Mouse (Mus musculus): Measurements from ENCODE around the gene Rbfox1.
A peak's percentile ranks its signal among the peaks of the same experiment; 100 is the strongest.

Gene Rbfox1

GRCm38 (mm10) chr16:7265715-7266114 is 1380.6 kb downstream of the Rbfox1 start:
- peak; percentile 3 for DNase-seq (ENCODE audit: extremely low read depth, insufficient read length, low spot score)

GRCm38 (mm10) chr16:7275501-7275900 is 1390.3 kb downstream of the Rbfox1 start:
- no peak for DNase-seq (ENCODE audit: extremely low read depth, insufficient read length, low spot score)

- DNase-seq (ENCODE audit: extremely low read depth, insufficient read length, low spot score) = no peak
Measured at GRCm38 (mm10) chr16:7275901-7276300, 1390.7 kb downstream of the Rbfox1 start.

GRCm38 (mm10) chr16:7279544-7279943 is 1394.4 kb downstream of the Rbfox1 start:
- DNase-seq (ENCODE audit: extremely low read depth, insufficient read length, low spot score) = no peak

- no peak for DNase-seq (ENCODE audit: extremely low read depth, insufficient read length, low spot score)
Measured at GRCm38 (mm10) chr16:7282257-7282656, 1397.1 kb downstream of the Rbfox1 start.

- DNase-seq (ENCODE audit: extremely low read depth, insufficient read length, low spot score) = no peak
Measured at GRCm38 (mm10) chr16:7292985-7293805, 1408.0 kb downstream of the Rbfox1 start.

- no peak for DNase-seq (ENCODE audit: extremely low read depth, insufficient read length, low spot score)
Measured at GRCm38 (mm10) chr16:7302416-7302815, 1417.3 kb downstream of the Rbfox1 start.

GRCm38 (mm10) chr16:7329196-7329595 is 1444.0 kb downstream of the Rbfox1 start:
- no peak for DNase-seq (ENCODE audit: extremely low read depth, insufficient read length, low spot score)

GRCm38 (mm10) chr16:7341186-7341585 is 1456.0 kb downstream of the Rbfox1 start:
- DNase-seq (ENCODE audit: extremely low read depth, insufficient read length, low spot score) = no peak

GRCm38 (mm10) chr16:7345298-7345697 is 1460.1 kb downstream of the Rbfox1 start:
- no peak for DNase-seq (ENCODE audit: extremely low read depth, insufficient read length, low spot score)

- no peak for DNase-seq (ENCODE audit: extremely low read depth, insufficient read length, low spot score)
Measured at GRCm38 (mm10) chr16:7346001-7346625, 1461.0 kb downstream of the Rbfox1 start.

GRCm38 (mm10) chr16:7347522-7348165 is 1462.5 kb downstream of the Rbfox1 start:
- DNase-seq (ENCODE audit: extremely low read depth, insufficient read length, low spot score) = no peak

- no peak for DNase-seq (ENCODE audit: extremely low read depth, insufficient read length, low spot score)
Measured at GRCm38 (mm10) chr16:7352808-7353207, 1467.7 kb downstream of the Rbfox1 start.

GRCm38 (mm10) chr16:7354116-7354515 is 1469.0 kb downstream of the Rbfox1 start:
- no peak for DNase-seq (ENCODE audit: extremely low read depth, insufficient read length, low spot score)

GRCm38 (mm10) chr16:7359043-7359442 is 1473.9 kb downstream of the Rbfox1 start:
- DNase-seq (ENCODE audit: extremely low read depth, insufficient read length, low spot score) = no peak

- DNase-seq (ENCODE audit: extremely low read depth, insufficient read length, low spot score) = no peak
Measured at GRCm38 (mm10) chr16:7360706-7361105, 1475.6 kb downstream of the Rbfox1 start.

- DNase-seq (ENCODE audit: extremely low read depth, insufficient read length, low spot score) = no peak
Measured at GRCm38 (mm10) chr16:7365878-7366277, 1480.7 kb downstream of the Rbfox1 start.

- no peak for DNase-seq (ENCODE audit: extremely low read depth, insufficient read length, low spot score)
Measured at GRCm38 (mm10) chr16:7374146-7374545, 1489.0 kb downstream of the Rbfox1 start.

- no peak for DNase-seq (ENCODE audit: extremely low read depth, insufficient read length, low spot score)
Measured at GRCm38 (mm10) chr16:7374674-7375073, 1489.5 kb downstream of the Rbfox1 start.

- no peak for DNase-seq (ENCODE audit: extremely low read depth, insufficient read length, low spot score)
Measured at GRCm38 (mm10) chr16:7396101-7396500, 1510.9 kb downstream of the Rbfox1 start.

GRCm38 (mm10) chr16:7404766-7405492 is 1519.8 kb downstream of the Rbfox1 start:
- no peak for DNase-seq (ENCODE audit: extremely low read depth, insufficient read length, low spot score)
